Mouse (Mus musculus) liver, embryonic 14.5 days (tissue): ENCODE measurements around the gene Sgca. TPM values are rescaled to one million over a fixed set of nuclear protein-coding genes. Genes with fewer than 3 reads are reported as not detected.

Experiments
- ATAC-seq: fragments of 200-750 bp; cut with Nextera tagmentation; 2 replicates; pipeline ENCODE4 v1.8.0; 2017; ENCODE audit warnings: moderate number of reproducible peaks, mild to moderate bottlenecking, moderate library complexity; ENCODE audit not compliant: insufficient read depth
- DNase-seq, 3 experiments: peaks; one replicate each; pipeline ENCODE4 v3.0.0-alpha.2; 2012 to 2013; ENCODE audit warnings: low read depth in 3 of 3, low spot score in 3 of 3
- H3K27ac ChIP-seq: fragments of 300-500 bp; sonication (generic); 2 replicates; pipeline ENCODE4 v1.5.1; 2014; ENCODE audit warnings: moderate library complexity, mild to moderate bottlenecking, control low read depth, inconsistent platforms
- H3K27me3 ChIP-seq: fragments of 300-500 bp; sonication (generic); 2 replicates; pipeline ENCODE4 v1.6.1; 2014; ENCODE audit warnings: mild to moderate bottlenecking, low read length, moderate library complexity; ENCODE audit not compliant: control insufficient read depth, insufficient read depth
- H3K36me3 ChIP-seq: fragments of 300-500 bp; sonication (generic); replicated peaks from 2 replicates; pipeline ENCODE4 v1.6.1; 2014; ENCODE audit warnings: low read depth; ENCODE audit not compliant: control insufficient read depth, insufficient read depth
- H3K4me1 ChIP-seq, 2 experiments: fragments of 200-500 bp in 1 of 2; fragments of 300-500 bp in 1 of 2; sonication (generic) in 1 of 2; replicated peaks; 2 replicates each; pipeline ENCODE4 v1.6.1; 2012 to 2014; ENCODE audit warnings: antibody characterized with exemption in 1 of 2, inconsistent platforms in 1 of 2, low read length in 1 of 2; ENCODE audit not compliant: control insufficient read depth in 2 of 2, insufficient read depth in 2 of 2
- H3K4me2 ChIP-seq: fragments of 300-500 bp; sonication (generic); 2 replicates; pipeline ENCODE4 v1.6.1; 2014; ENCODE audit warnings: low read depth, mild to moderate bottlenecking, control low read depth, moderate library complexity
- H3K4me3 ChIP-seq, 2 experiments: fragments of 200-500 bp in 1 of 2; fragments of 300-500 bp in 1 of 2; sonication (generic) in 1 of 2; 2 replicates each; pipeline ENCODE4 v1.5.1; 2012 to 2014; ENCODE audit warnings: low read depth in 2 of 2, low read length in 2 of 2, mild to moderate bottlenecking in 2 of 2, control low read depth in 1 of 2, inconsistent platforms in 1 of 2, moderate library complexity in 1 of 2; ENCODE audit not compliant: insufficient read depth in 1 of 2
- H3K9ac ChIP-seq: fragments of 300-500 bp; sonication (generic); replicated peaks from 2 replicates; pipeline ENCODE4 v1.6.1; 2014; ENCODE audit warnings: mild to moderate bottlenecking, control low read depth, moderate library complexity
- H3K9me3 ChIP-seq: fragments of 300-500 bp; sonication (generic); 2 replicates; pipeline ENCODE4 v1.6.1; 2016; ENCODE audit warnings: low read length, mixed read lengths; ENCODE audit not compliant: control insufficient read depth
- CTCF ChIP-seq: IDR thresholded peaks from 2 replicates; pipeline ENCODE4 v1.5.1; 2016; ENCODE audit warnings: antibody characterized with exemption, low read depth, control low read depth
- EP300 ChIP-seq: IDR thresholded peaks from 2 replicates; pipeline ENCODE4 v1.6.1; 2016; ENCODE audit warnings: antibody characterized with exemption, low read depth
- WGBS: fragments of 180-500 bp; shearing (Covaris S2); extraction: QIAGEN DNeasy Blood & Tissue Kit; methylation state at CpG from one replicate; pipeline ENCODE4 v1.1.7; 2014; ENCODE audit not compliant: insufficient replicate concordance; 5-methylcytosine and 5-hydroxymethylcytosine counted together
- polyA plus RNA-seq, 2 experiments: library from polyadenylated mRNA; depleted of rRNA in 1 of 2; stranded (reverse) in 1 of 2; unstranded in 1 of 2; fragments of >200 nt; fragmentation: Nextera tagmentation in 1 of 2; extraction: Ambion mirVana in 1 of 2; gene quantifications; 2 replicates each; pipeline versions ENCODE4 v1.2.1 to v1.2.3; 2012 to 2014

The Sgca gene
- polyA plus RNA-seq, 2 experiments = not detected

DNA sequence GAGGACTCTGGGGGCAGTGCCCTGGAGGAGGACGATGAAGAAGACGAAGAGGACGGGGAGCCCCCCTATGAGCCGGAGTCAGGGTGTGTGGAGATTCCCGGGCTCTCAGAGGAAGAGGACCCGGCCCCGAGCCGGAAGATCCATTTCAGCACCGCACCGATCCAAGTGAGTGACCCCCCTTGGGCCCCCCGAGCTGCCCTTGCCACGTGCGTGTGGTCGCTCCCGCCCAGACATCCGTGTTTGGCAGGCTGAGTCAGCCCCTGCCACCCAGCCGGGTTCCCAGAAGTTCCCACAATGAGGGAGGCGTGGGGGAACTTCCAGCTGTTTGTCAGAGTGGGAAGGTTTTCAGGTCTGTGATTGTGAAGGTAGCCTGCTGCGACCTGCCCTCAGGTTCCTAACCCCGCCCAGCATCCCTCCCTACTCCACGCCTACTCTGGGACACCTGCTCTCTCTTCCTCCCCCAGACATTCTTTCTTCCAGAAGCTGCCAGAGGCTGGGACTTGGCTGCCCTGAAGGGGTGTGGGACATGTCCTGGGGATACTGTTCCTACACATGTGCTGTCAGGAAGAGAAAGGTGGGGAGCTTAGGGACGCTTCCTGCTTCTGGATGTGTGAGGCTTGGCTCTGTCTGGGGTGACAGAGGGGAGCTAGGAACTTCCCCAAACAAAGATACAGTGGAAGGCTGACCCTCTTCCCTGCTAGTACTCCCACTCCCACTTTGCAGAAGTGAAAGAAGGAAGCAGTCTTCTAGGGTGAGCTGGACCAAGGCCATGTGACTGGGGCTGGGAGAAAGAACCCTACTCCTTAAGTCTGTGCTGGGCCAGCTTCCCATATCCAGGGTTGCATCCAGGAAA is 16.9 kb upstream of the Sgca start:
- H3K9ac ChIP-seq = peak overlapping the region; percentile 96
- H3K4me1 ChIP-seq = peaks cover 60 to 67% of the 10 kb centered on the region in 2 experiments
- WGBS = 2% methylated on average over 22 of the region's 22 CpGs
- peak overlapping the region; percentile 82 for H3K4me2 ChIP-seq
- no peak for TF ChIP-seq EP300
- H3K27me3 ChIP-seq = no peaks in the 10 kb centered on the region
- peak overlapping the region; percentile 41; the same call in 1 of the 2 replicates for H3K27ac ChIP-seq
- DNase-seq = no peak
- no peaks in the 10 kb centered on the region for H3K9me3 ChIP-seq
- H3K4me3 ChIP-seq = peak overlapping the region; percentile 63 to 96
- ATAC-seq = no peak
- H3K36me3 ChIP-seq = peaks cover 13% of the 10 kb centered on the region

- Histone ChIP-seq H3K4me1 (peaks cover 62 to 67% of the 10 kb centered on the region in 2 experiments), H3K27me3 (no peaks in the 10 kb centered on the region), H3K9me3 (no peaks in the 10 kb centered on the region), H3K36me3 (peaks cover 13% of the 10 kb centered on the region), H3K4me2 (peak overlapping the region; percentile 82), H3K27ac (peak overlapping the region; percentile 41), H3K9ac (peak overlapping the region; percentile 96), H3K4me3 (peak overlapping the region; percentile 63 to 96)
- under 1% methylated on average over 20 of the region's 20 CpGs for WGBS
- no peak for DNase-seq
- no peak for TF ChIP-seq EP300
- no peak for TF ChIP-seq CTCF
- ATAC-seq = no peak
These were observed 16.3 kb upstream of the Sgca start for GRCm38 (mm10) chr11:94992480-94992753.

DNA sequence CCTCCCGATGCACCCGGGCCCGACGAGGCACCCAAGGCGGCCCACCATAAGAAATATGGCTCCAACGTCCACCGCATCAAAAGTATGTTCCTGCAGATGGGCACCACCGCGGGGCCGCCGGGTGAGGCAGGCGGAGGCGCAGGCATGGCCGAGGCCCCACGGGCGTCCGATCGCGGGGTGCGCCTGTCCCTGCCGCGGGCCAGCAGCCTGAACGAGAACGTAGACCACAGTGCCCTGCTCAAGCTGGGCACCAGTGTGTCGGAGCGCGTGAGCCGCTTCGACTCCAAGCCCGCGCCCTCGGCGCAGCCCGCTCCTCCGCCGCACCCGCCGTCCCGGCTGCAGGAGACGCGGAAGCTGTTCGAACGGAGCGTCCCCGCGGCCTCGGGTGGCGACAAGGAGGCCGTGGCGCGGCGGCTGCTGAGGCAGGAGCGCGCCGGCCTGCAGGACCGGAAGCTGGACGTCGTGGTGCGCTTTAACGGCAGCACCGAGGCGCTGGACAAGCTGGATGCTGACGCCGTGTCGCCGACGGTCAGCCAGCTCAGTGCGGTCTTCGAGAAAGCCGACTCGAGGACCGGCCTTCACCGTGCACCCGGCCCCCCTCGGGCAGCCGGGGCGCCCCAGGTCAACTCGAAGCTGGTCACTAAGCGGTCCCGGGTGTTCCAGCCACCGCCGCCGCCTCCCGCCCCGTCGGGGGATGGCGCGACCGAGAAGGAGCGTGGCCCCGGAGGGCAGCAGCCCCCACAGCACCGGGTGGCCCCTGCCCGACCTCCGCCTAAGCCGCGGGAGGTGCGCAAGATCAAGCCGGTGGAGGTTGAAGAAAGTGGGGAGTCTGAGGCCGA is 15.7 kb upstream of the Sgca start:
- no peak for TF ChIP-seq CTCF
- TF ChIP-seq EP300 = no peak
- Histone ChIP-seq H3K27me3 (no peaks in the 10 kb centered on the region), H3K4me3 (peak overlapping the region; percentile 63 to 96), H3K27ac (peak overlapping the region; percentile 66), H3K4me1 (peaks cover 58 to 66% of the 10 kb centered on the region in 2 experiments), H3K9ac (peak overlapping the region; percentile 96), H3K4me2 (peak overlapping the region; percentile 82), H3K9me3 (no peaks in the 10 kb centered on the region), H3K36me3 (peaks cover 12% of the 10 kb centered on the region)
- WGBS = under 1% methylated on average over 90 of the region's 99 CpGs
- DNase-seq (no peak), ATAC-seq (peak; percentile 12; the same call in 1 of the 2 replicates)

DNA sequence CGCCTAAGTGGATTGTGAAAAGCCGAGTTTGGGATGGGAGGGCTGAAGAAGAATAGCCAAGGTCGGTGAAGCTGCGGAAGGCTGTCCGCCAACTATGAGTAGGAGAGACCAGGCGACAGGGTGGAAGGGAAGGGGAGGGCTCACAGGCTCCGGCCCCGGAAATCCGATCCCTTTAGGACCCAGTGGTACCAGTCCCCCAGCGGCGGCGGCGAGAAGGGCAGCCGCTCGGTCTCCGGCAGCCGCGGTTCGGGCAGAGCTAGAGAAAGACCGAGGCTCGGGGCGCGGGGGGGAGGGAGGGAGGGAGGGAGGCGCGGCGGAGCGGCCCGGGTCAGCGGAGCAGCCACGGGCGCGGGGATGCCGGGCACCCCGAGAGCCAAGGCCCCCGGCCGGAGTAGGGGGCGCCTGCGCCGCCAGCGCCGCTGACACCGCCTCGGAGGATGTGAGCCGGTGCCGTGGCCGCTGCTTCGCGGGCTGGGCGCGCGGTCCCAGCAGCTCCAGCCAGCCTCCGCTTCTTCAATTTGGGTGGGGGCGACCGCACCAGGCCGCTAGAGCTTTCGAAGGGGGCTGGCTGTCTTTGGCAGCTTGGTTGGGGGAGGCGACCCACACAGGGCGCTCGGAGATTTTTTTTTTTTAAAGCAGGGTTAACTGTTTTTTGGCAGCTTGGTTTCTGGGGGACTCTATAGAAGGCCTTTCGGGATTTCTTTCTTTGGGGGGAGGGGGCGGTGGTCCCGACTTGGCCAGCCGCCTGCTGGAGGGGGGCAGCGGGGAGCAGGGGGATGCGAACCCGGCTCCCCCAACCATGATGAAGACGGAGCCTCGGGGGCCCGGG is 14.8 kb upstream of the Sgca start, which contains the start of gene Ppp1r9b:
Ppp1r9b (plus strand) TSS at position 287 of the 829 bp plus-strand sequence.
- ATAC-seq (peak; percentile 81), DNase-seq (peak; percentile 79 to 81 (median 80))
- H3K9me3 ChIP-seq = no peaks in the 10 kb centered on the region
- peak within 1 kb of the TSS; percentile 96 for H3K9ac ChIP-seq
- WGBS = under 1% methylated on average over 64 of the region's 69 CpGs
- H3K36me3 ChIP-seq = peaks cover 6% of the 10 kb centered on the region; the same call in 1 of the 2 replicates
- TF ChIP-seq EP300 = no peak
- peak; percentile 87 for TF ChIP-seq CTCF
- peaks cover 51 to 63% of the 10 kb centered on the region in 2 experiments for H3K4me1 ChIP-seq
- peak within 1 kb of the TSS; percentile 66 for H3K27ac ChIP-seq
- H3K4me2 ChIP-seq = peak within 1 kb of the TSS; percentile 82
- peak within 1 kb of the TSS; percentile 77 to 96 for H3K4me3 ChIP-seq
- H3K27me3 ChIP-seq = no peaks in the 10 kb centered on the region
